Mouse (Mus musculus) forebrain, postnatal 0 days (tissue): Measurements from ENCODE around the gene Natd1. TPM values are rescaled to one million over a fixed set of nuclear protein-coding genes. Genes with fewer than 3 reads are reported as not detected.

Experiments
- ATAC-seq: fragments of 200-750 bp; cut with Nextera tagmentation; 2 replicates; pipeline ENCODE4 v1.8.0; 2017; ENCODE audit warnings: mild to moderate bottlenecking, moderate library complexity
- DNase-seq: peaks from one replicate; pipeline ENCODE4 v3.0.0-alpha.2; 2015
- H3K27ac ChIP-seq: fragments of 300-500 bp; sonication (generic); 2 replicates; pipeline ENCODE4 v1.5.1; 2014; ENCODE audit warnings: low read depth, mild to moderate bottlenecking, antibody characterized with exemption, low read length, moderate library complexity, mixed read lengths
- H3K27me3 ChIP-seq: fragments of 300-500 bp; sonication (generic); 2 replicates; pipeline ENCODE4 v1.6.1; 2014; ENCODE audit warnings: mild to moderate bottlenecking, low read length, mixed read lengths; ENCODE audit not compliant: insufficient read depth
- H3K36me3 ChIP-seq: fragments of 300-500 bp; sonication (generic); 2 replicates; pipeline ENCODE4 v1.6.1; 2014; ENCODE audit warnings: mild to moderate bottlenecking, moderate library complexity; ENCODE audit not compliant: insufficient read depth
- H3K4me1 ChIP-seq: fragments of 300-500 bp; sonication (generic); 2 replicates; pipeline ENCODE4 v1.6.1; 2014; ENCODE audit warnings: antibody characterized with exemption; ENCODE audit not compliant: insufficient read depth
- H3K4me2 ChIP-seq: fragments of 300-500 bp; sonication (generic); 2 replicates; pipeline ENCODE4 v1.6.1; 2014; ENCODE audit warnings: low read depth, mild to moderate bottlenecking, moderate library complexity
- H3K4me3 ChIP-seq: fragments of 300-500 bp; sonication (generic); 2 replicates; pipeline ENCODE4 v1.5.1; 2014; ENCODE audit warnings: low read depth, low read length, mixed read lengths
- H3K9ac ChIP-seq: fragments of 300-500 bp; sonication (generic); 2 replicates; pipeline ENCODE4 v1.6.1; 2014; ENCODE audit warnings: mild to moderate bottlenecking
- H3K9me3 ChIP-seq: fragments of 300-500 bp; sonication (generic); 2 replicates; pipeline ENCODE4 v1.6.1; 2016; ENCODE audit warnings: low read length
- CTCF ChIP-seq: sonication (generic); IDR thresholded peaks from 2 replicates; pipeline ENCODE4 v1.5.1; 2016; ENCODE audit warnings: antibody characterized with exemption, control low read depth, low read depth
- WGBS: fragments of 180-500 bp; shearing (Covaris S2); extraction: QIAGEN DNeasy Blood & Tissue Kit; methylation state at CpG from one replicate; pipeline ENCODE4 v1.1.7; 2014; 5-methylcytosine and 5-hydroxymethylcytosine counted together
- polyA plus RNA-seq: library from polyadenylated mRNA; unstranded; fragments of >200 nt; fragmentation: Nextera tagmentation; extraction: Ambion mirVana; gene quantifications from 2 replicates; pipeline ENCODE4 v1.2.1, GENCODE M21; 2015
- total RNA-seq: library from RNA; depleted of rRNA; stranded (reverse); fragments of >200 nt; gene quantifications from 2 replicates; pipeline ENCODE4 v1.2.3, GENCODE M21; 2014

The Natd1 gene
- total and polyA plus RNA-seq, 2 experiments from 2014 or later: 17.2 to 29.7 TPM

- no peak overlapping the region for H3K27ac ChIP-seq
- H3K27me3 ChIP-seq: no peaks in the 10 kb centered on the region
- H3K4me2 ChIP-seq: no peak overlapping the region
Measured at GRCm38 (mm10) chr11:60922195-60922594, 7.6 kb upstream of the Natd1 start.

GRCm38 (mm10) chr11:60920021-60920420, 5.5 kb upstream of the Natd1 start:
- DNase-seq: peak; percentile 47
- no peaks in the 10 kb centered on the region for H3K27me3 ChIP-seq
- no peak overlapping the region for H3K27ac ChIP-seq
- H3K4me3 ChIP-seq: no peak overlapping the region
- no peak for TF ChIP-seq CTCF
- 60% methylated on average over 2 of the region's 2 CpGs for WGBS
- no peaks in the 10 kb centered on the region for H3K36me3 ChIP-seq
- H3K4me1 ChIP-seq: no peaks in the 10 kb centered on the region
- no peak overlapping the region for H3K4me2 ChIP-seq
- ATAC-seq: peak; percentile 73
- H3K9me3 ChIP-seq: no peaks in the 10 kb centered on the region
- no peak overlapping the region for H3K9ac ChIP-seq

More at GRCm38 (mm10) chr11:60922195-60922594, 7.6 kb upstream of the Natd1 start:
- DNase-seq: no peak
- H3K9me3 ChIP-seq: no peaks in the 10 kb centered on the region
- no peak overlapping the region for H3K4me3 ChIP-seq
- H3K36me3 ChIP-seq: no peaks in the 10 kb centered on the region
- 94% methylated on average over 1 of the region's 1 CpGs for WGBS
- 0 out of 2 replicates have a peak, but pooled peaks cover 3% of the 10 kb centered on the region for H3K4me1 ChIP-seq
- no peak overlapping the region for H3K9ac ChIP-seq
- no peak for ATAC-seq
- TF ChIP-seq CTCF: no peak

- DNase-seq: no peak
- Histone ChIP-seq H3K4me3 (no peak overlapping the region), H3K27me3 (no peaks in the 10 kb centered on the region), H3K36me3 (no peaks in the 10 kb centered on the region), H3K9ac (no peak overlapping the region), H3K27ac (no peak overlapping the region), H3K4me2 (no peak overlapping the region), H3K9me3 (no peaks in the 10 kb centered on the region), H3K4me1 (peaks cover 12% of the 10 kb centered on the region)
- WGBS: 76% methylated on average over 4 of the region's 4 CpGs
- no peak for ATAC-seq
- no peak for TF ChIP-seq CTCF
Measured at GRCm38 (mm10) chr11:60915201-60915600, 651 bp upstream of the Natd1 start.

- Histone ChIP-seq H3K27me3 (no peaks in the 10 kb centered on the region), H3K9ac (peak overlapping the region; percentile 84), H3K9me3 (no peaks in the 10 kb centered on the region), H3K4me1 (peaks cover 12% of the 10 kb centered on the region), H3K36me3 (no peaks in the 10 kb centered on the region), H3K4me2 (peak overlapping the region; percentile 78), H3K27ac (peak overlapping the region; percentile 90), H3K4me3 (peak overlapping the region; percentile 93)
- peak; percentile 96 for ATAC-seq
- 2% methylated on average over 84 of the region's 86 CpGs for WGBS
- TF ChIP-seq CTCF: no peak
- peak; percentile 94 for DNase-seq
Measured at GRCm38 (mm10) chr11:60913301-60914196, 1.0 kb downstream of the Natd1 start.

GRCm38 (mm10) chr11:60912525-60912973, 2.0 kb downstream of the Natd1 start:
- 39% methylated on average over 7 of the region's 7 CpGs for WGBS
- Histone ChIP-seq H3K36me3 (no peaks in the 10 kb centered on the region), H3K9me3 (no peaks in the 10 kb centered on the region), H3K4me2 (peak overlapping the region; percentile 78), H3K27me3 (no peaks in the 10 kb centered on the region), H3K4me1 (peaks cover 12% of the 10 kb centered on the region), H3K4me3 (peak overlapping the region; percentile 93), H3K27ac (no peak overlapping the region), H3K9ac (peak overlapping the region; percentile 84)
- TF ChIP-seq CTCF: no peak
- DNase-seq (no peak), ATAC-seq (no peak)

- Histone ChIP-seq H3K27ac (no peak overlapping the region), H3K4me3 (no peak overlapping the region), H3K4me1 (peaks cover 12% of the 10 kb centered on the region), H3K9ac (no peak overlapping the region), H3K4me2 (no peak overlapping the region), H3K27me3 (no peaks in the 10 kb centered on the region), H3K36me3 (peaks cover 22% of the 10 kb centered on the region), H3K9me3 (no peaks in the 10 kb centered on the region)
- no peak for TF ChIP-seq CTCF
- no peak for DNase-seq
- 71% methylated on average over 1 of the region's 1 CpGs for WGBS
- ATAC-seq: no peak
Measured at GRCm38 (mm10) chr11:60909626-60910025, 4.9 kb downstream of the Natd1 start.

- DNase-seq (no peak), ATAC-seq (no peak)
- Histone ChIP-seq H3K27ac (no peak overlapping the region), H3K4me3 (no peak overlapping the region), H3K4me2 (no peak overlapping the region), H3K9ac (no peak overlapping the region), H3K27me3 (no peaks in the 10 kb centered on the region), H3K9me3 (no peaks in the 10 kb centered on the region), H3K4me1 (peaks cover 12% of the 10 kb centered on the region), H3K36me3 (peaks cover 33% of the 10 kb centered on the region)
- 58% methylated on average over 3 of the region's 3 CpGs for WGBS
- no peak for TF ChIP-seq CTCF
Measured at GRCm38 (mm10) chr11:60908073-60908472, 6.5 kb downstream of the Natd1 start.
